Mouse (Mus musculus) CH12.LX (cell line): ENCODE data around the gene Sept10. TPM values are rescaled to one million over a fixed set of nuclear protein-coding genes. Genes with fewer than 3 reads are reported as not detected.

ENCODE experiments used
- DNase-seq: peaks from one replicate; pipeline ENCODE4 v3.0.0-alpha.2; 2013; ENCODE audit errors: extremely low read depth
- H3K27ac ChIP-seq: 2 replicates; pipeline ENCODE4 v1.5.1; 2012; ENCODE audit warnings: low read depth, mild to moderate bottlenecking, control low read depth, moderate library complexity; ENCODE audit not compliant: insufficient read depth
- H3K27me3 ChIP-seq: replicated peaks from 2 replicates; pipeline ENCODE3; 2012; ENCODE audit warnings: inconsistent platforms
- H3K36me3 ChIP-seq, 2 experiments: replicated peaks in 1 of 2; 2 replicates each; pipeline versions ENCODE3 to v1.6.1; 2012; ENCODE audit warnings: inconsistent platforms in 1 of 2, low read length in 1 of 2, mild to moderate bottlenecking in 1 of 2, mixed read lengths in 1 of 2, moderate library complexity in 1 of 2; ENCODE audit not compliant: control insufficient read depth in 1 of 2, insufficient read depth in 1 of 2
- H3K4me1 ChIP-seq, 2 experiments: 2 replicates each; pipeline ENCODE4 v1.6.1; 2012; ENCODE audit warnings: inconsistent platforms in 1 of 2, moderate library complexity in 1 of 2; ENCODE audit not compliant: insufficient read depth in 2 of 2, control insufficient read depth in 1 of 2
- H3K4me2 ChIP-seq: 2 replicates; pipeline ENCODE4 v1.6.1; 2012; ENCODE audit warnings: low read depth, mild to moderate bottlenecking, control low read depth; ENCODE audit not compliant: poor library complexity, insufficient read depth, severe bottlenecking
- H3K4me3 ChIP-seq, 3 experiments: fragments of 150-350 bp in 1 of 3; sonication (generic) in 1 of 3; replicated peaks in 1 of 3; 2 replicates each; pipeline versions ENCODE3 to v1.5.1; 2011 to 2012; ENCODE audit warnings: low read depth in 2 of 3, low read length in 2 of 3, mild to moderate bottlenecking in 2 of 3, moderate library complexity in 2 of 3, control low read depth in 1 of 3, improper control_type of control experiment in 1 of 3, inconsistent platforms in 1 of 3, mixed read lengths in 1 of 3; ENCODE audit not compliant: poor library complexity in 1 of 3
- H3K79me2 ChIP-seq: replicated peaks from 2 replicates; pipeline ENCODE4 v1.6.1; 2012; ENCODE audit warnings: mild to moderate bottlenecking, moderate library complexity; ENCODE audit not compliant: control insufficient read depth, poor library complexity, insufficient read depth, severe bottlenecking; ENCODE audit errors: extremely low read depth
- H3K9ac ChIP-seq: 2 replicates; pipeline ENCODE4 v1.6.1; 2012; ENCODE audit warnings: low read depth, mild to moderate bottlenecking, control low read depth, moderate library complexity; ENCODE audit not compliant: insufficient read depth
- H3K9me3 ChIP-seq: replicated peaks from 2 replicates; pipeline ENCODE3; 2012; ENCODE audit warnings: low read length, inconsistent platforms, mixed read lengths
- BHLHE40 ChIP-seq: IDR thresholded peaks from 2 replicates; pipeline ENCODE4 v1.6.1; 2011; ENCODE audit warnings: mild to moderate bottlenecking, low read depth, low read length, improper control_type of control experiment
- CHD1 ChIP-seq: IDR thresholded peaks from 2 replicates; pipeline ENCODE4 v1.6.1; 2012; ENCODE audit warnings: low read depth, low read length, improper control_type of control experiment, inconsistent platforms
- CHD2 ChIP-seq: IDR thresholded peaks from 2 replicates; pipeline ENCODE4 v1.6.1; 2011; ENCODE audit warnings: low read length, improper control_type of control experiment
- CTCF ChIP-seq, 2 experiments: IDR thresholded peaks in 1 of 2; conservative IDR thresholded peaks in 1 of 2; 2 replicates each; pipeline ENCODE4 v1.5.1; 2011 to 2012; ENCODE audit warnings: low read depth in 2 of 2, low read length in 2 of 2, improper control_type of control experiment in 1 of 2, inconsistent platforms in 1 of 2, mild to moderate bottlenecking in 1 of 2, moderate library complexity in 1 of 2
- E2F4 ChIP-seq: IDR thresholded peaks from 2 replicates; pipeline ENCODE4 v1.6.1; 2011; ENCODE audit warnings: low read depth, low read length, improper control_type of control experiment; ENCODE audit not compliant: insufficient replicate concordance
- ELF1 ChIP-seq: IDR thresholded peaks from 2 replicates; pipeline ENCODE4 v1.6.1; 2014; ENCODE audit warnings: low read depth, mild to moderate bottlenecking, inconsistent platforms, low read length, improper control_type of control experiment
- EP300 ChIP-seq: IDR thresholded peaks from 2 replicates; pipeline ENCODE4 v1.6.1; 2011; ENCODE audit warnings: low read length, improper control_type of control experiment
- ETS1 ChIP-seq: conservative IDR thresholded peaks from 2 replicates; pipeline ENCODE4 v1.6.1; 2012; ENCODE audit warnings: low read depth, mild to moderate bottlenecking, inconsistent platforms, low read length, improper control_type of control experiment, moderate library complexity
- GABPA ChIP-seq: IDR thresholded peaks from 2 replicates; pipeline ENCODE4 v1.6.1; 2012; ENCODE audit warnings: low read depth, low read length, improper control_type of control experiment, inconsistent platforms; ENCODE audit not compliant: insufficient replicate concordance
- HCFC1 ChIP-seq: IDR thresholded peaks from 2 replicates; pipeline ENCODE4 v1.6.1; 2012; ENCODE audit warnings: low read depth, mild to moderate bottlenecking, inconsistent platforms, low read length, improper control_type of control experiment
- IRF4 ChIP-seq: IDR thresholded peaks from 2 replicates; pipeline ENCODE4 v1.6.1; 2014; ENCODE audit warnings: low read depth, mild to moderate bottlenecking, inconsistent platforms, low read length, improper control_type of control experiment
- JUN ChIP-seq: IDR thresholded peaks from 2 replicates; pipeline ENCODE4 v1.6.1; 2011; ENCODE audit warnings: low read depth, mild to moderate bottlenecking, low read length, improper control_type of control experiment, moderate library complexity; ENCODE audit not compliant: insufficient read depth
- JUND ChIP-seq: conservative IDR thresholded peaks from 2 replicates; pipeline ENCODE4 v1.6.1; 2011; ENCODE audit warnings: low read depth, low read length, improper control_type of control experiment
- MAX ChIP-seq: IDR thresholded peaks from 2 replicates; pipeline ENCODE4 v1.6.1; 2011; ENCODE audit warnings: low read length, improper control_type of control experiment
- MEF2A ChIP-seq: IDR thresholded peaks from 2 replicates; pipeline ENCODE4 v1.6.1; 2014; ENCODE audit warnings: low read depth, mild to moderate bottlenecking, inconsistent platforms, low read length, improper control_type of control experiment, borderline replicate concordance
- PAX5 ChIP-seq: IDR thresholded peaks from 2 replicates; pipeline ENCODE4 v1.6.1; 2012; ENCODE audit warnings: low read length, inconsistent platforms, mixed read lengths
- POLR2A ChIP-seq: IDR thresholded peaks from 2 replicates; pipeline ENCODE4 v1.6.1; 2011; ENCODE audit warnings: low read depth, mild to moderate bottlenecking, improper control_type of control experiment, low read length
- RCOR1 ChIP-seq: conservative IDR thresholded peaks from 2 replicates; pipeline ENCODE4 v1.6.1; 2012; ENCODE audit warnings: low read depth, mild to moderate bottlenecking, inconsistent platforms, low read length, improper control_type of control experiment
- SIN3A ChIP-seq: IDR thresholded peaks from 2 replicates; pipeline ENCODE4 v1.6.1; 2012; ENCODE audit warnings: low read length, improper control_type of control experiment, inconsistent platforms
- TBP ChIP-seq: conservative IDR thresholded peaks from 2 replicates; pipeline ENCODE4 v1.6.1; 2011; ENCODE audit warnings: low read depth, low read length, improper control_type of control experiment
- TCF12 ChIP-seq: IDR thresholded peaks from 2 replicates; pipeline ENCODE4 v1.6.1; 2014; ENCODE audit warnings: low read depth, mild to moderate bottlenecking, inconsistent platforms, low read length, improper control_type of control experiment
- UBTF ChIP-seq: IDR thresholded peaks from 2 replicates; pipeline ENCODE4 v1.6.1; 2012; ENCODE audit warnings: low read depth, mild to moderate bottlenecking, inconsistent platforms, low read length, improper control_type of control experiment, moderate library complexity
- ZKSCAN1 ChIP-seq: IDR thresholded peaks from 2 replicates; pipeline ENCODE4 v1.6.1; 2012; ENCODE audit warnings: low read depth, inconsistent platforms, low read length, improper control_type of control experiment, borderline replicate concordance
- ZNF384 ChIP-seq: IDR thresholded peaks from 2 replicates; pipeline ENCODE4 v1.6.1; 2012; ENCODE audit warnings: low read depth, low read length, improper control_type of control experiment, inconsistent platforms
- dilution Hi-C: fragments of 300-500 bp; cut with MboI; formaldehyde crosslinking; loops from 2 replicates; pipeline ENCODE4 v1.14.3; 2020; ENCODE audit warnings: low sequenced_read_pairs; ENCODE audit not compliant: extremely low pct_unique_long_range_greater_than_20kb, extremely low pct_ligation_motif_present
- in situ Hi-C: fragments of 300-500 bp; cut with MboI; formaldehyde crosslinking; loops from 3 replicates; pipeline ENCODE4 v1.14.3; 2019; ENCODE audit warnings: low sequenced_read_pairs, low pct_ligation_motif_present, low pct_unique_long_range_greater_than_20kb, mixed read lengths
- polyA plus RNA-seq: library from polyadenylated mRNA; unstranded; fragments of >175 nt; gene quantifications from 2 replicates; pipeline ENCODE4 v1.2.1, GENCODE M21; 2012; ENCODE audit warnings: low read depth; ENCODE audit not compliant: insufficient read length
- total RNA-seq, 2 experiments: library from RNA; depleted of rRNA; stranded (reverse); fragments of 300-350 nt in 1 of 2; fragments of >200 nt in 1 of 2; gene quantifications; 2 replicates each; pipeline ENCODE4 v1.2.3; 2012 to 2014

Gene Sept10
- total and polyA plus RNA-seq, 3 experiments, result 6.9 to 13.1 (median 10.3) TPM

GRCm38 (mm10) chr10:59259572-59259971 is 37.9 kb upstream of the Sept10 start:
- DNase-seq, result no peak
- Histone ChIP-seq H3K9ac (no peak overlapping the region), H3K27me3 (no peaks in the 10 kb centered on the region), H3K4me1 (peaks cover 15 to 48% of the 10 kb centered on the region in 2 experiments), H3K4me3 (no peak overlapping the region), H3K9me3 (no peaks in the 10 kb centered on the region), H3K27ac (no peak overlapping the region), H3K4me2 (peak overlapping the region; percentile 53; the same call in 1 of the 2 replicates), H3K36me3 (no peaks in the 10 kb centered on the region), H3K79me2 (no peaks in the 10 kb centered on the region)
- dilution Hi-C loops, result no loop called here
- in situ Hi-C loops, result no loop called here
- TF ChIP-seq EP300 (peak; percentile 42; the same call in 1 of the 2 replicates), CTCF (conservative IDR thresholded peaks at IDR 0.05 in 1 of 2, IDR thresholded peaks at IDR 0.05 in 1 of 2; ENCODE audit: low read depth in 2 of 2, low read length in 2 of 2) (no peak), MAX (no peak)

- dilution Hi-C loops (no loop called here), in situ Hi-C loops (no loop called here)
- Histone ChIP-seq H3K27ac (no peak overlapping the region), H3K9ac (no peak overlapping the region), H3K79me2 (no peaks in the 10 kb centered on the region), H3K4me2 (no peak overlapping the region), H3K4me3 (no peak overlapping the region), H3K4me1 (peaks cover 30 to 60% of the 10 kb centered on the region in 2 experiments), H3K27me3 (no peaks in the 10 kb centered on the region), H3K9me3 (no peaks in the 10 kb centered on the region), H3K36me3 (no peaks in the 10 kb centered on the region)
- TF ChIP-seq IRF4 (peak; percentile 80), ETS1 (0 out of 2 replicates have a peak, but pooled peaks have one; percentile 6), JUN (peak; percentile 46; the same call in 1 of the 2 replicates), RCOR1 (no peak), POLR2A (no peak), E2F4 (no peak), ZNF384 (peak; percentile 81), JUND (peak; percentile 72), TCF12 (peak; percentile 64), BHLHE40 (0 out of 2 replicates have a peak, but pooled peaks have one; percentile 14), EP300 (peak; percentile 73), MEF2A (0 out of 2 replicates have a peak, but pooled peaks have one; percentile 56)
- DNase-seq, result peak; percentile 19
Measured at GRCm38 (mm10) chr10:59256533-59256932, 34.9 kb upstream of the Sept10 start.

GRCm38 (mm10) chr10:59253541-59254079 is 32.0 kb upstream of the Sept10 start:
- H3K4me2 ChIP-seq, result peak overlapping the region; percentile 23; the same call in 1 of the 2 replicates
- no peak overlapping the region for H3K9ac ChIP-seq
- H3K4me3 ChIP-seq, result no peak overlapping the region
- peak; percentile 85 for DNase-seq
- no peaks in the 10 kb centered on the region for H3K79me2 ChIP-seq
- in situ Hi-C loops (no loop called here), dilution Hi-C loops (no loop called here)
- H3K27ac ChIP-seq, result no peak overlapping the region
- H3K27me3 ChIP-seq, result no peaks in the 10 kb centered on the region
- no peaks in the 10 kb centered on the region for H3K9me3 ChIP-seq
- no peaks in the 10 kb centered on the region for H3K36me3 ChIP-seq
- H3K4me1 ChIP-seq, result peaks cover 30 to 61% of the 10 kb centered on the region in 2 experiments
- no peak for TF ChIP-seq GABPA
- peak; percentile 92 for TF ChIP-seq IRF4
- TF ChIP-seq TBP, result no peak
- TF ChIP-seq JUND, result peak; percentile 32; the same call in 1 of the 2 replicates
- TF ChIP-seq ELF1, result peak; percentile 18; the same call in 1 of the 2 replicates
- TF ChIP-seq UBTF, result no peak
- peak; percentile 77; the same call in 1 of the 2 replicates for TF ChIP-seq CHD2
- peak; percentile 98 for TF ChIP-seq TCF12
- peak; percentile 92 for TF ChIP-seq RCOR1
- TF ChIP-seq ETS1, result peak; percentile 98
- TF ChIP-seq ZKSCAN1, result peak; percentile 98
- TF ChIP-seq SIN3A, result peak; percentile 83
- TF ChIP-seq HCFC1, result peak; percentile 51
- peak; percentile 43; the same call in 1 of the 2 replicates for TF ChIP-seq CHD1
- no peak for TF ChIP-seq PAX5
- TF ChIP-seq MEF2A, result peak; percentile 85
- TF ChIP-seq E2F4, result no peak
